Mouse (Mus musculus) spleen, postnatal 10 days (tissue): ENCODE measurements around the gene Gm2916.
"Not testable (repeated sequence)": the region's sequence is repeated elsewhere in the genome, so short reads cannot be mapped to it uniquely, and the experiment has no call there.

Experiments
- DNase-seq, 2 experiments: peaks; one replicate each; pipeline ENCODE4 v3.0.0; 2021 to 2022; ENCODE audit warnings: low spot score in 2 of 2

Gm2916 gene

DNA sequence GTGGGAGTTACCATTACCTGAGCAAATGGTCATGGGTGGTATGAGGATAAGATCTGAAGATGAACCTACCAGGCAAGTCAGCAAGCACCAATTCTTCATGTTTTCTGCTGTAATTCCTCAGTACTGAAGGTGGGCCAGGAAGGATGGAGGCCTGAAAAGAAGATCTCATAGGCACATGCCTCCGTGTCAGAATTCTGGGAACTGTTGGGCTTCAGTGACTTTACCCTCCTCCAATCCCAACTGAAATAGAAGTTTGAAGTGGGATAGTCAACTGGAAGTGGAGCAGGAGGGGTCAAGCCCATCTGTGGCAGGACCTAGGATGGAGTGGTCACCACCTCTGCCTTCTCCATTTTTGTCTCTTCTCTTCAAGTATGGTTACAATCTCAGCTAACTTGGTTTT lies at the start of gene Gm2916:
TSS of gene Gm2916 (plus strand) at position 301 of the 400 bp plus-strand sequence.
- DNase-seq: not testable (repeated sequence)

GRCm38 (mm10) chr14:3845945-3846344 lies 38.0 kb upstream of the Gm2916 start, which contains the start of gene Gm3033:
Gene Gm3033 (plus strand): TSS chr14:3846245.
- DNase-seq: not testable (repeated sequence)

DNA sequence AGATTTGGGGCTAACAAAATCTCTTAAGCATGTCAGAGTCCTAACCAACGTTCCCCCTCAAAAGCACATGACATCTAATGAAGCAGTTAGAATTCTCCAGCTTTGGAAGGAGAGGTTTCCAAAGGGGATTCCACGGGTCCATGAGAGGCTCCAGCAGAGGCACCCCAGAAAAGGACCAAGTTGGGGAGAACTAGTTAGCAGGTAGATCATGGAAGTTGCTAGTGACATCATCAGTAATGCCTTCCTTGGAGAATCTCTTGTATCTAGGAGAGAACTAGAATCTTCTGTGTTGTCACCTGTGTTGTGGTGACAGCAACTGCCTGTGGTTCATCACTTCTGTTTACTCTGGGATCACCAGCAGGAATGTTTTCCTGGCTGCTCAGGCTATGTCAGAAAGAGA lies 47.5 kb downstream of the Gm2916 start, which contains the start of gene Gm3029:
TSS of gene Gm3029 (plus strand) at position 301 of the 400 bp plus-strand sequence.
- not testable (repeated sequence) for DNase-seq

DNA sequence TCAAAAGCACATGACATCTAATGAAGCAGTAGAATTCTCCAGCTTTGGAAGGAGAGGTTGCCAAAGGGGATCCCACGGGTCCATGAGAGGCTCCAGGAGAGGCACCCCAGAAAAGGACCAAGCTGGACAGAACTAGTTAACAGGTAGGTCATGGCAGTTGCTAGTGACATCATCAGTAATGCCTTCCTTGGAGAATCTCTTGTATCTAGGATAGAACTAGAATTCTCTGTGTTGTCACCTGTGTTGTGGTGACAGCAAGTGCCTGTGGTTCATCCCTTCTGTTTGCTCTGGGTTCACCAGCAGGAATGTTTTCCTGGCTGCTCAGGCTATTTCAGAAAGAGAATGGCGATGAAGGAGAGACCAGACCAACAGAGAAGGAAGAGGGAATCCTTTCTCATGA lies 79.3 kb downstream of the Gm2916 start, which contains the start of gene Gm3095:
TSS of gene Gm3095 (plus strand) at position 301 of the 400 bp plus-strand sequence.
- not testable (repeated sequence) for DNase-seq
